Mouse (Mus musculus): ENCODE results near the gene St8sia1.

The St8sia1 gene

GRCm38 (mm10) chr6:142908911-142909770 is 55.1 kb downstream of the St8sia1 start:
- no peak for DNase-seq (ENCODE audit: low spot score in 2 of 2)

- no peak for DNase-seq (ENCODE audit: low spot score in 2 of 2)
These were observed 55.8 kb downstream of the St8sia1 start for GRCm38 (mm10) chr6:142908412-142908811.

DNA sequence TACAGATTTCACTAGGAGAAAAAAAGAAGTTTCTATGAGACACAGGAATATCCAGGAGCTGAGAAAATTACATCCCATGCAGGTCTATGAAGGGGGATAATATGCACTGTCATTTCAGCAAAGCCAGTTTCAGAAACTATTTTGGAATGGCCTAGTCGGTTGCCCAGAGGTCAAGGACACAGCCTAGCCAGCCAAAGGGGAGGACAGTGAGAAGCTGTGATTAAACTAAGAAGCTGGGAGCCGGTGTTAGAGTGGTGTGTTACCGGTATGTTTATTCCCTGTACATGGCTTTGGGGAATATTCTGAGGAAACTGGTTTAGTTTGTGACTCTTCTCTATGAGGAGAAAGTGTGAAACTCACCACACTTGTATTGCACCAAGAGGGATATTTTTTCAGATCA is 68.9 kb downstream of the St8sia1 start:
- DNase-seq (ENCODE audit: low spot score in 2 of 2), result no peak

GRCm38 (mm10) chr6:142893716-142894115 is 70.5 kb downstream of the St8sia1 start:
- no peak for DNase-seq (ENCODE audit: low spot score in 2 of 2)

GRCm38 (mm10) chr6:142890321-142890720 is 73.9 kb downstream of the St8sia1 start:
- DNase-seq (ENCODE audit: low spot score in 2 of 2), result no peak

DNA sequence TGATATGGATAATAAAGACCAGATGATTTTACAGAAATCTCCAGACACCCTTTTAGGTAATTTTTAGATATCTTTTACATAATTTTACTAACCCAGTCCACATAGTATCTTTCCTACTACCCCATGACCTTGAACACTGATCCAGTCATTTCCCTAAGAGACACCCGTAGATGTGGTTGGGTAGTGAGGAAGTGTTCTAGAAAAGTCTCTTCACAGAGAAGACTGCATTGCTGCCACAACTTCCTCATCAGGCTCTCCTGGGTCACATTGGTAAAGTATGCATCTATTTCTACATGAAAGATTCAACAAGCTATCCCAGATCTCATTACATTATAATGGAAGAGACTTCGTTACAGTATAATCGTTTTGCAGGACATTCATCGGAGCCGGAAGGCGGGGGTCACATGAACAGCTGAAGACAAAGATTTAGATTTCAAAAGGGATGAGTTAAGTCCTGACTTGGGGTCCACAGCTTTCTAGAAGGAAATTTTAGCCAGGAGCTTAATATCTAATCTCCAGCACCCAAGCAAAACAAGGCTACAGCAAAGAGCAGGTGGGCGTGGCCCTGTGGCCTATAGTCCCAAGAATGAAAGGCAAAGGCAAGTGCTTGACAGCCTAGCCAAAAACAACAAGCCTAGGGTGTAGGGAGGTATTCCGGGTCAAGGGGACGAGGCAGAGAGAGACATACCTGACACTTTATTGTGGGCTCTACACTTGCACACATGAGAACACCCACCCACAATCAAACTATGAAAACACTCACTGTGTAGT is 75.1 kb downstream of the St8sia1 start:
- DNase-seq (ENCODE audit: low spot score in 2 of 2), result no peak

DNA sequence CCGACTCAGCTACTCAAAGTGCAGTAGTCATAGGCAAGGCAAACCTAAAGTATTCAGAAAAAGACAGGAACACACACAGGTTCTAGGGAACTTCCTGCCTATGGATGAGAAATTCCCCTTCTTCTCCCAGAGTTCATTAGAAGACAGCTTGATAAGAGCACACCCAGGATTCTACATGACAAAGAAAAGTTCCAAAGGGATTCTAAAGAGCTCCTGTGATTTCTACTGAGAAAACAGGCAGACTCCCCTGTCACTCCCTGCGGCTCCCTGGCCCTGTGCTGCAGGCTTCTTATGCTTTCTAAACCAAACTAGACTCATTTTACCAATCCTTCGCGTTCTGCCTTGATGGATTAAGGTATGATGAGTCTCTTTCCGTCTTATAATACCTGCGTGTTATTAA is 75.9 kb downstream of the St8sia1 start:
- no peak for DNase-seq (ENCODE audit: low spot score in 2 of 2)

DNA sequence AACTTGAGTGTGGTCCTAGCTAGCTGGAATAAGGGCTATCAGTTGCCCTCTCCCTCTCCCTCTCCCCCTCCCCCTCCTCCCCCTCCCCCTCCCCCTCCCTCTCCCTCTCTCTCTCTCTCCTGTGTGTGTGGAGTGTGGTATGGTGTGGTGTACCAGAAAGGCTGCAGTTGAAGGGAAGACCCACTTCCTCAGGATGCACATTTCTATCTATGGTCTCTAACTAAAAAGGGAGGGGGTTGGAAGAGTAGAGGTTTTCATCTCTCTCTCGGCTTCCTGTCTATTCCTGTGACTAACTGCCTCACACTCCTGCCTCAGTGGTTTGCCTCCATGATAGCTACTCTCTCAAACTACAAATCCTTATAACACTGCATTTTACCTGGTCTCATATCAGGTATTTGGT is 76.9 kb downstream of the St8sia1 start:
- DNase-seq (ENCODE audit: low spot score in 2 of 2), result no peak

- no peak for DNase-seq (ENCODE audit: low spot score in 2 of 2)
These were observed 78.7 kb downstream of the St8sia1 start for GRCm38 (mm10) chr6:142885364-142886154.

DNA sequence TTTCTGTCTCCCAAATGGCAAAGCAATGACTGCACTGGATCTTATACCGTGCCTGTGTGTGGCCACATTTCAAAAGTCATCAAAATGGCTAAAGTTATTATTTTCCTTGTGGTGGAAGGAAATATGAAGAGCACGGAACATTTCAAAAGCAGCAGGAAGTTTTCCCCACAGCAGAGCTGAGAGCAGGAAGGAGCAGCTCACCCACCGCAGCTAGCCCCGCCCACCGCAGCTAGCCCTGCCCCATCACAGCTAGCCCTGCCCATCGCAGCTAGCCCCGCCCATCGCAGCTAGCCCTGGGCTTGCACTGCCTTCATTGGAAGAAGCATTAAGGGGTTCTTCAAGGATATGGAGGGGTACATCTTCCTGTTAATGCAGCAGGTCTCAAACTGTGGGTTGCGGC is 80.1 kb downstream of the St8sia1 start:
- DNase-seq (ENCODE audit: low spot score in 2 of 2), result no peak

- no peak for DNase-seq (ENCODE audit: low spot score in 2 of 2)
These were observed 83.3 kb downstream of the St8sia1 start for GRCm38 (mm10) chr6:142880849-142881470.

DNA sequence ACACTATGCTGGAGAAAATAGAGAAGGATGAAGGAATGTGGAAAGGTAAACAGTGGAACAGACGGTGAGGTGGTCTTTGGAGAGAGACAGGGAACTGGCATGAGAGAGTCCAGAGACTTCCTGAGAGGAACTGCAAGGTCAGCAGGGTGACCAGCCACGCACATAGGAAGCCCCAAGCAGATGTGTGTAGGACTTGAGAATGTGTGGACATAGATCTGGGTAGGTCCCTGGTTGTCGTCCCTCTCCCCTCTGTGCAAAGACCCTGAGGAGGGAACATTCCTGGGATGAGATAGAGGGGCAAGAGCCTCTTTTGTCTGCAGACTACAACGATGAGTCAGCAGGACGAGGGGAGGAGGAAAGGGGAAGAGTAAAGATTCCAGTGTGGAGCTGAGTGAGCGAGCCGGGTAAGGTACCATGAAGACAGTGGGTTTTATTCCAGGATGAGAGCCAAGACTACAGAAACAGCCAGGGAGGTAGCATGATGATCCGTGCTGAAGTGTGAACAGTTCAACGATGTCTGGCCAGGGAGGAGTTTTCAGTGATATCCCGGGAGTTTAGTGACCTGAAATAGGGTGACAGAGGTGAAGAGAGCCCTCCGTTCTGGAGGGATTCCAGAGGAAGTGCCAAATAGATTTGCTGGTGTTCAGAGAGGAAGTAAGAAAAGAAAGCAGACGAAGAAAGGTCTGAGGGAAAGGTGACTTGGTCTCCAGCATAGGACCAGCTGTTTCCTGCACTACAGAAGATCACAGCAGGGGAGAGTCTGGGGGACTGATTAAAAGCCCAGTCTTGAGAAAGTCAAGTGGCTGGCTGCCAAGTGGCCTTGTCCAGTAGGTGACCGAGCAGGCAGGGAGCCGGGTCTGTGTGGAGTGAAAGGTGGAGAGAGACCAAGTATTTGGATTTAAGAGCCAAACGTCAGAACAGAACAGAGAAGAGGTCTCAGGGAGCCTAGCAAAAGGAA is 85.2 kb downstream of the St8sia1 start:
- peak in 1 of 2 experiments; percentile 31 for DNase-seq (ENCODE audit: low spot score in 2 of 2)

GRCm38 (mm10) chr6:142877221-142877620 is 87.0 kb downstream of the St8sia1 start:
- no peak for DNase-seq (ENCODE audit: low spot score in 2 of 2)

DNA sequence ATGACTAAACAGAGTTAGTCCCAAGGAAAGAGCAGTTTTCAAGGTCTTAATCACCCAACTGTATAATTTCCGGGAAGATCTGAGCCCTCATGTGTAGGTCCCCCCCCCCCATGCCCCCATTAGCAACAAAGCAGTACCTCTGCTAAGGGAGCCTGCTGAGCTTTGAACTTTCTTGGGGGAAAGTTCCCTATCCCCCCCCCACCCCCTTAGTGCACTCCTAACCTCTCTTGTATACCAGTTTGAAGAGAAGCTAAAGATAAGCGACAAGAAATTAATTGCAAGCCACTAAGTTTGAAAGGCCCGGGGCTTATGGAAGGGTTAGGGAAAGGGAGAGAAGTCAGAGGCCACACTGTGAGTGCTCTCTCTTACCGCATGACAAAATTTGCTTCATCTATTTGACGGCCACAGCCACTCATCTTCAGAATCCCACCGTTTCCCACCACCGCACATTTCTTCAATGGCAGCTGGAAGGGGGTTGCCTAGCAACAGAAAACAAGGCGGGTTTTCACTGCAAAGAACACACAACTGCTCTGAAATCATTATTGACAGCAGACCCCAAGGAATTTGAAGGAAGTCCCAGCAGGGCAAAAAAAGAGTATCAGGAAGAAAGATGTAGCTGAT is 87.9 kb downstream of the St8sia1 start:
- no peak for DNase-seq (ENCODE audit: low spot score in 2 of 2)

- no peak for DNase-seq (ENCODE audit: low spot score in 2 of 2)
These were observed 90.3 kb downstream of the St8sia1 start for GRCm38 (mm10) chr6:142873795-142874563.

DNA sequence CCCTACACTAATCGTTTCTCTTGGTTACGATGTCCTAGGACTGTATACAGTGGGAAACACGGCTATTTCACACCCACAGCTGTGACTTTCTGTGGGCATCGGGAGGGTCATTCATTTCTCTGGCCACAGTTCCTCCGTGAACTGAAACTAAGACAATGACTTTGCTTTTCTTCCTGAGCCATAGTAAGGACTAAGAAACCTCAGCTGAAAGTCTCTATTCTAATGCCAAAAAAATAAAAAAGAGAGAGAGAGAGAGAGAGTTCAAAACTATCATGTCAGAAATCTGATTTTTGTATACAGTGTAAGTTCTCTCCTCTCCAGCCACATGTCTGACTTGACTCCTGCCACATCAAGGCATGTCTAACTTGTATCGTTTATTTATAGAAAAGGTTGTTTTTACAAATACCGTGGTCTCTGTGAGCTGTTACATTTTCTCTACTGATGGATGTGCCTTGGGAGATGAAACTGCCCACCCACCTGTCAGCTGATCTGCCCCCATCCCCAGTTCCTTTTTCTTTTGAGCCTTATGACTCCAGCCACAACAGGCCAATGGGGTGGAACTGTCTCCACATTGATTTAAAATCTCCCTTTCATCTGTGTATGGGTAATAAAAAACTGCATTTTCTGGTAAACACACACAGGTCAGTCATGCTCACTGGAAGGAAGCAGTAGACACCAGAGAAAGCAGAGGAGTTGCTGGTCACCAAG is 94.4 kb downstream of the St8sia1 start:
- DNase-seq (ENCODE audit: low spot score in 2 of 2), result no peak

GRCm38 (mm10) chr6:142867471-142868055 is 96.7 kb downstream of the St8sia1 start:
- DNase-seq (ENCODE audit: low spot score in 2 of 2), result no peak

- DNase-seq (ENCODE audit: low spot score in 2 of 2), result no peak
These were observed 97.2 kb downstream of the St8sia1 start for GRCm38 (mm10) chr6:142867023-142867422.

All from urinary bladder, postnatal 4 days (tissue).